9 mouse cellular contexts compared by ENCODE assay signal in the genomic region with DNA sequence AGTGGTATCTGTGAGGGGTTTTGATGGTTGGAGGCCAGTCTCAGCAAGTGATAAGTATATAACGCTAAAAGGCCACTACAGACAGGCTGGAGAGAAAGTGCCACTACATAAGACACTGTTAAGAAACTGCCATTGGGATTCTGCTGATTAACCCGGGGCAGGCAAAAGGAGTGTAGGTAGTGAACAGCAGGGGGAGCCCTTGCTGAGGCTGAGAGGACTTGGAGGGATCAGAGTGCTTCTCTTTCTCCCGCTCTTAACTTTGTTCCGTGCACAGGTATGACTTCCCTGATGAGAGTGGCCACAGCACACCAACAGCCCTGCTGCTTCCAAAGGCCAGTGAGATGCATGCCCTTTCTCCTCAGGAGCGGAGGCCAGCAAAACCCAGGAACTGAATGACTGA. TPM values are rescaled to one million over a fixed set of nuclear protein-coding genes. Genes with fewer than 3 reads are reported as not detected.
DNase-seq lines count a peak whose midpoint lies in the region; TF ChIP-seq lines count a peak whose summit lies in the region.
"Had no signal": no experiment of that assay in that cellular context is flagged by ENCODE, and none has a peak within 500 bp of the region (broad histone marks: within the 10 kb centered on the region; RNA-seq: fewer than 3 reads in every experiment).

No protein-coding gene starts in this region.

- H3K79me2 ChIP-seq in MEL (ENCODE audit: control insufficient read depth, insufficient read depth, low read length, poor library complexity) = 0 out of 2 replicates have a peak, but pooled peaks cover 1% of the 10 kb centered on the region

- no peak overlapping the region for H3K4me3 ChIP-seq in MEL (ENCODE audit: control insufficient read depth in 1 of 2, insufficient read depth in 1 of 2, low read depth in 2 of 2, low read length in 2 of 2)
- H3K4me3 ChIP-seq in gastrocnemius, adult 2 months = no peak overlapping the region

- H3K36me3 ChIP-seq in MEL (ENCODE audit: control insufficient read depth in 1 of 2, insufficient read depth in 2 of 2, low read length in 2 of 2) = peaks cover 3 to 5% of the 10 kb centered on the region in 2 experiments

- no peaks in the 10 kb centered on the region for H3K9me3 ChIP-seq in MEL (replicated peaks; ENCODE audit: insufficient read depth, low read length)

- TF ChIP-seq RAD21 in MEL (IDR thresholded peaks at IDR 0.05; ENCODE audit: low read depth, low read length) = peak; percentile 65

- no peak overlapping the region for H3K27ac ChIP-seq in MEL (ENCODE audit: control insufficient read depth, low read depth, low read length)
- no peak overlapping the region for H3K27ac ChIP-seq in gastrocnemius, adult 2 months

- no peak overlapping the region for H3K9ac ChIP-seq in MEL (ENCODE audit: control insufficient read depth, low read depth, low read length, poor library complexity, severe bottlenecking)

- peak; percentile 46 for DNase-seq in CD4-positive helper T cell, adult 2 months (ENCODE audit: low read depth, low spot score)
- peak; percentile 85 for DNase-seq in MEL (ENCODE audit: low read depth, low spot score)
- peak; percentile 75 to 84 for DNase-seq in cerebellum, postnatal 14 days
- DNase-seq in gastrocnemius, adult 2 months = peak; percentile 71
- peak; percentile 71 for DNase-seq in kidney, postnatal 14 days
- DNase-seq in lung, adult 18-20 months = peak; percentile 61 to 63
- peak; percentile 82 for DNase-seq in retina, embryonic 14.5 days (ENCODE audit: low spot score)
- DNase-seq in urinary bladder, postnatal 14 days (ENCODE audit: low spot score) = peak; percentile 81

- peak; percentile 83 to 89 (median 89) for TF ChIP-seq CTCF in MEL (IDR thresholded peaks at IDR 0.05 in 2 of 3, conservative IDR thresholded peaks at IDR 0.05 in 1 of 3; ENCODE audit: control insufficient read depth in 1 of 3, insufficient read depth in 1 of 3, low read depth in 2 of 3, low read length in 3 of 3, poor library complexity in 1 of 3, severe bottlenecking in 1 of 3)
- peak; percentile 82 for TF ChIP-seq CTCF in gastrocnemius, adult 2 months (IDR thresholded peaks at IDR 0.05)

- no peak for TF ChIP-seq EP300 in MEL (IDR thresholded peaks at IDR 0.05; ENCODE audit: low read depth in 1 of 2, low read length in 2 of 2)

- H3K27me3 ChIP-seq in MEL (ENCODE audit: control insufficient read depth in 1 of 2, insufficient read depth in 2 of 2, low read length in 2 of 2) = no peaks in the 10 kb centered on the region

- intact Hi-C loops in gastrocnemius, adult 2 months (cut with DNase I) = loop anchor here (5.0 to 10.0 kb wide), 3 partner anchors 124 to 1108 kb away; no protein-coding TSS in a partner anchor

- no peaks in the 10 kb centered on the region; a peak in 1 of 4 replicates for H3K4me1 ChIP-seq in MEL (ENCODE audit: control insufficient read depth in 1 of 2, insufficient read depth in 2 of 2, low read length in 2 of 2)

- no peak for TF ChIP-seq POLR2A in MEL (IDR thresholded peaks at IDR 0.05; ENCODE audit: control insufficient read depth in 1 of 2, insufficient read depth in 1 of 2, low read depth in 1 of 2, low read length in 2 of 2, poor library complexity in 1 of 2)

TF ChIP-seq in MEL, 35 proteins besides CTCF, POLR2A, EP300 and RAD21:
- TF ChIP-seq POLR2AphosphoS5 (IDR thresholded peaks at IDR 0.05; ENCODE audit: borderline replicate concordance, low read depth, low read length) = no peak
- TF ChIP-seq MAFK (IDR thresholded peaks at IDR 0.05; ENCODE audit: borderline replicate concordance, low read depth, low read length) = no peak
- TF ChIP-seq GATA1 (IDR thresholded peaks at IDR 0.05; ENCODE audit: low read depth, low read length) = no peak
- TF ChIP-seq E2F4 (IDR thresholded peaks at IDR 0.05; ENCODE audit: borderline replicate concordance, low read depth, low read length) = no peak
- no peak for TF ChIP-seq RCOR1 (IDR thresholded peaks at IDR 0.05; ENCODE audit: low read depth, low read length)
- no peak for TF ChIP-seq TBP (IDR thresholded peaks at IDR 0.05; ENCODE audit: low read depth, low read length)
- peak; percentile 23; the same call in 1 of the 2 replicates for TF ChIP-seq ZC3H11A (IDR thresholded peaks at IDR 0.05; ENCODE audit: low read depth, low read length)
- TF ChIP-seq MAX (IDR thresholded peaks at IDR 0.05; ENCODE audit: low read length) = no peak
- no peak for TF ChIP-seq CHD2 (IDR thresholded peaks at IDR 0.05; ENCODE audit: low read length)
- TF ChIP-seq KAT2A (conservative IDR thresholded peaks at IDR 0.05; ENCODE audit: low read depth, low read length) = no peak
- TF ChIP-seq SMC3 (IDR thresholded peaks at IDR 0.05; ENCODE audit: low read depth, low read length) = peak; percentile 89
- no peak for TF ChIP-seq CHD1 (IDR thresholded peaks at IDR 0.05; ENCODE audit: low read depth, low read length)
- TF ChIP-seq SIN3A (IDR thresholded peaks at IDR 0.05; ENCODE audit: low read length) = 0 out of 2 replicates have a peak, but pooled peaks have one; percentile 17
- TF ChIP-seq UBTF (IDR thresholded peaks at IDR 0.05; ENCODE audit: borderline replicate concordance, insufficient read depth, low read depth, low read length) = no peak
- 0 out of 2 replicates have a peak, but pooled peaks have one; percentile 23 for TF ChIP-seq TCF12 (IDR thresholded peaks at IDR 0.05; ENCODE audit: low read depth, low read length)
TF ChIP-seq in MEL: peak in this region for 4.

RNA-seq across cellular contexts. Expression of a gene that starts 7.8 kb away (rescaled TPM):
- 2,301 and 2,623 TPM in 2 replicates for total RNA-seq in MEL (2012; rRNA removed)
- 1,000 to 10,000 TPM; 1,104 to 4,601 TPM for polyA plus RNA-seq in MEL (2012; ENCODE audit: insufficient read depth in 1 of 2, insufficient read length in 2 of 2, low read depth in 1 of 2, low replicate concordance in 2 of 2, missing spikeins in 1 of 2)
- total RNA-seq in gastrocnemius, adult 2 months (2021) = 100 to 1,000 TPM; 527 to 602 TPM

RNA-seq across cellular contexts. Expression of a gene that starts 18.5 kb away (rescaled TPM):
- total RNA-seq in MEL (2012; rRNA removed) = not detected in 2 replicates
- not detected for polyA plus RNA-seq in MEL (2012; ENCODE audit: insufficient read depth in 1 of 2, insufficient read length in 2 of 2, low read depth in 1 of 2, low replicate concordance in 2 of 2, missing spikeins in 1 of 2)
- not detected for total RNA-seq in gastrocnemius, adult 2 months (2021)
- total RNA-seq: layer of hippocampus, postnatal 25 days had no signal
